Mouse (Mus musculus): ENCODE data around the gene Gpr39. TPM values are rescaled to one million over a fixed set of nuclear protein-coding genes. Genes with fewer than 3 reads are reported as not detected.

Gene Gpr39
- polyA plus RNA-seq, 1 experiment = 7.6 TPM

DNA sequence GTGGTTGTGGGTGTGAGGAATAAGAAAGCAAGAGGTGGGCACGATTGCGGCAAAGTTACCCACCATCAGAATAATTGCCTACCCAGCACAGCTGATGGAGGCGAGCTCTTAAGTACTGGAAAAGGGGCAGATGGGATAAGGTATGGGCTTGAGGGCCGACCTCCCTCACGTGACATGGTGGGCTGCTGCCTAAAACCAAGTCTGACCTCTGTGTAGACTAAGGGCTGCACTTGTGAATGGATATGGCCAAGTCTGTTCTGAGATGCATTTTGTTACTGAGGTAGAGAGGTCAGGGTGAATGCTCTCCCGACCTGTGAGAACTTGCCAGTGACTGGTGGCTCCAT, 53.7 kb downstream of the Gpr39 start:
- H3K27me3 ChIP-seq (ENCODE audit: control insufficient read depth, insufficient read depth, insufficient read length) = no peaks in the 10 kb centered on the region
- no peaks in the 10 kb centered on the region for H3K79me3 ChIP-seq (ENCODE audit: low read depth)
- TF ChIP-seq MYOG (IDR thresholded peaks at IDR 0.05; ENCODE audit: control insufficient read depth, extremely low read depth, insufficient read length) = no peak
- TF ChIP-seq FOSL1 (IDR thresholded peaks at IDR 0.05; ENCODE audit: insufficient read depth, low read length, poor library complexity, severe bottlenecking) = no peak
- TF ChIP-seq CEBPB (IDR thresholded peaks at IDR 0.05; ENCODE audit: low read depth) = no peak
- TF ChIP-seq CTCF (IDR thresholded peaks at IDR 0.05; ENCODE audit: control insufficient read depth, insufficient read depth, insufficient read length) = no peak
- no peak for TF ChIP-seq MYOD1 (IDR thresholded peaks at IDR 0.05; ENCODE audit: control insufficient read depth, insufficient read length, low read depth)
- TF ChIP-seq MAX (IDR thresholded peaks at IDR 0.05) = no peak
- no peak for TF ChIP-seq USF1 (IDR thresholded peaks at IDR 0.05; ENCODE audit: low read depth)
- H3K4me3 ChIP-seq (ENCODE audit: insufficient read depth, poor library complexity, severe bottlenecking) = no peak overlapping the region
- no peaks in the 10 kb centered on the region for H3K36me3 ChIP-seq (ENCODE audit: control insufficient read depth, insufficient read depth)
- H3K79me2 ChIP-seq (ENCODE audit: control insufficient read depth, insufficient read depth) = no peaks in the 10 kb centered on the region
- H3ac ChIP-seq (ENCODE audit: control insufficient read depth, insufficient read length, low read depth) = no peak overlapping the region

GRCm38 (mm10) chr1:125731854-125732253, 55.1 kb downstream of the Gpr39 start:
- TF ChIP-seq FOSL1 (IDR thresholded peaks at IDR 0.05; ENCODE audit: insufficient read depth, low read length, poor library complexity, severe bottlenecking) (no peak), CEBPB (IDR thresholded peaks at IDR 0.05; ENCODE audit: low read depth) (no peak), MYOG (IDR thresholded peaks at IDR 0.05; ENCODE audit: control insufficient read depth, extremely low read depth, insufficient read length) (no peak), MAX (IDR thresholded peaks at IDR 0.05) (no peak), USF1 (IDR thresholded peaks at IDR 0.05; ENCODE audit: low read depth) (no peak), CTCF (IDR thresholded peaks at IDR 0.05; ENCODE audit: control insufficient read depth, insufficient read depth, insufficient read length) (no peak), MYOD1 (IDR thresholded peaks at IDR 0.05; ENCODE audit: control insufficient read depth, insufficient read length, low read depth) (no peak)
- Histone ChIP-seq H3K79me2 (ENCODE audit: control insufficient read depth, insufficient read depth) (no peaks in the 10 kb centered on the region), H3ac (ENCODE audit: control insufficient read depth, insufficient read length, low read depth) (no peak overlapping the region), H3K36me3 (ENCODE audit: control insufficient read depth, insufficient read depth) (no peaks in the 10 kb centered on the region), H3K4me3 (ENCODE audit: insufficient read depth, poor library complexity, severe bottlenecking) (no peak overlapping the region), H3K79me3 (ENCODE audit: low read depth) (no peaks in the 10 kb centered on the region), H3K27me3 (ENCODE audit: control insufficient read depth, insufficient read depth, insufficient read length) (no peaks in the 10 kb centered on the region)

DNA sequence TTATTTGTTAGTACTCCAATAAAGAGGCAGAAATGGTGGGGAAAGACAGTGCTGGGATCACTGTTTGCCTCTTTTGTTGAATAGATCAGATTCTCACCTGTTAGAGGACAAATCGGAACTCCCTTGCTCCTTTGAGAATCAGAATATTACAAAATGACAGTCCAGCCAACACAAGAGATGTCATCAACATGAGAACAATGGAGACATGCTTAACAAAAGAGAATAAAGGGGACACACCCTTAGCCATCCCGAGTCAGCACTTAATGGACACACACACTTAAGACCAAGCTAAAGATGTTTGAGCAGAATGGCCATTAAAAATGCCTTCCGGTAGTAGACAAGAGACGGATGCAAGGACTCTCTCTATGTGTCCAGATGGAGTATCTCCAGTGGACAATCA, 68.0 kb downstream of the Gpr39 start:
- TF ChIP-seq USF1 (IDR thresholded peaks at IDR 0.05; ENCODE audit: low read depth) = no peak
- no peak for TF ChIP-seq MYOG (IDR thresholded peaks at IDR 0.05; ENCODE audit: control insufficient read depth, extremely low read depth, insufficient read length)
- TF ChIP-seq MAX (IDR thresholded peaks at IDR 0.05) = no peak
- TF ChIP-seq CTCF (IDR thresholded peaks at IDR 0.05; ENCODE audit: control insufficient read depth, insufficient read depth, insufficient read length) = no peak
- TF ChIP-seq FOSL1 (IDR thresholded peaks at IDR 0.05; ENCODE audit: insufficient read depth, low read length, poor library complexity, severe bottlenecking) = no peak
- no peak for TF ChIP-seq MYOD1 (IDR thresholded peaks at IDR 0.05; ENCODE audit: control insufficient read depth, insufficient read length, low read depth)
- no peak for TF ChIP-seq CEBPB (IDR thresholded peaks at IDR 0.05; ENCODE audit: low read depth)
- Histone ChIP-seq H3K79me2 (ENCODE audit: control insufficient read depth, insufficient read depth) (no peaks in the 10 kb centered on the region), H3K4me3 (ENCODE audit: insufficient read depth, poor library complexity, severe bottlenecking) (no peak overlapping the region), H3K27me3 (ENCODE audit: control insufficient read depth, insufficient read depth, insufficient read length) (no peaks in the 10 kb centered on the region), H3ac (ENCODE audit: control insufficient read depth, insufficient read length, low read depth) (no peak overlapping the region), H3K79me3 (ENCODE audit: low read depth) (no peaks in the 10 kb centered on the region), H3K36me3 (ENCODE audit: control insufficient read depth, insufficient read depth) (no peaks in the 10 kb centered on the region)

- no peaks in the 10 kb centered on the region for H3K79me3 ChIP-seq (ENCODE audit: low read depth)
- no peaks in the 10 kb centered on the region for H3K79me2 ChIP-seq (ENCODE audit: control insufficient read depth, insufficient read depth)
- H3K27me3 ChIP-seq (ENCODE audit: control insufficient read depth, insufficient read depth, insufficient read length) = no peaks in the 10 kb centered on the region
- no peak overlapping the region for H3ac ChIP-seq (ENCODE audit: control insufficient read depth, insufficient read length, low read depth)
- no peaks in the 10 kb centered on the region for H3K36me3 ChIP-seq (ENCODE audit: control insufficient read depth, insufficient read depth)
- TF ChIP-seq MAX (IDR thresholded peaks at IDR 0.05) = no peak
- no peak overlapping the region for H3K4me3 ChIP-seq (ENCODE audit: insufficient read depth, poor library complexity, severe bottlenecking)
Observed at GRCm38 (mm10) chr1:125755335-125755996, 78.7 kb downstream of the Gpr39 start.

DNA sequence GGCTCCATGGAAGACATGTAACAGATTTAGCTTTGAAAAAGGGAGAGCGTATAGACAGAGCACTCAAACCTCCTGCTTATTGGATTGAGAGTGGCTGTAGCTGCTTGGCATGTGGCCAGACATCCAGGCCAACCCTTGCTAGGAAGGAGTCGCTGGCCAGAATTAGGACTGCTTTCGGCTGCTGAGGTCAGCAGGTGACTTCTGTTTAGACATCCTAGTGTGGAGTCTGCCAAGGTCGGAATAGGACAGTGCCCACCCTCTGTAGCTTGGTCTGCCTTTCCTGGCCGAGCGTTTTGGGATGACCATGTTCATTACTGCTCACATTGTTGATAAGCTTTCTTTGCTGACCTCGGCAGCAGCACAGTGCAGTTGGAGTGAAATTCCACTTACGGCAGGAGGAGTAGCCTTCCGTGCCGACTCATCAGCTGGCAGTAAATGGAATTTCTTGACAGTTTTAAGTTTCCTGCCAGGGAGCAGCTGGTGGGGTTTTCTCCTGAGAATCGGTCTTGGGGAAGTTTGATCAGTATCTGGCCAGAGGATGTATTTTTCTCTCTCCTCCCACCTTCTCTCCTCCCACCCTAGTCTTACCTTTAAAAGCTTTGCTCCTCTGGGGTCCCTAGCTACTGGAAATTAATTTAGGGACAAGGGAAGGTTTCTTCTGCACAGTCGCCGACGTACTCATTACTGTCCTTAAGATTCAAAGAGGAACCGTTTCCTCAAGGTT, 83.3 kb downstream of the Gpr39 start:
- TF ChIP-seq USF1 (IDR thresholded peaks at IDR 0.05; ENCODE audit: low read depth) (no peak), FOSL1 (IDR thresholded peaks at IDR 0.05; ENCODE audit: insufficient read depth, low read length, poor library complexity, severe bottlenecking) (no peak), MYOG (IDR thresholded peaks at IDR 0.05; ENCODE audit: control insufficient read depth, extremely low read depth, insufficient read length) (no peak), MAX (IDR thresholded peaks at IDR 0.05) (no peak), CTCF (IDR thresholded peaks at IDR 0.05; ENCODE audit: control insufficient read depth, insufficient read depth, insufficient read length) (no peak), MYOD1 (IDR thresholded peaks at IDR 0.05; ENCODE audit: control insufficient read depth, insufficient read length, low read depth) (no peak), CEBPB (IDR thresholded peaks at IDR 0.05; ENCODE audit: low read depth) (no peak)
- Histone ChIP-seq H3K27me3 (ENCODE audit: control insufficient read depth, insufficient read depth, insufficient read length) (no peaks in the 10 kb centered on the region), H3K79me3 (ENCODE audit: low read depth) (no peaks in the 10 kb centered on the region)

DNA sequence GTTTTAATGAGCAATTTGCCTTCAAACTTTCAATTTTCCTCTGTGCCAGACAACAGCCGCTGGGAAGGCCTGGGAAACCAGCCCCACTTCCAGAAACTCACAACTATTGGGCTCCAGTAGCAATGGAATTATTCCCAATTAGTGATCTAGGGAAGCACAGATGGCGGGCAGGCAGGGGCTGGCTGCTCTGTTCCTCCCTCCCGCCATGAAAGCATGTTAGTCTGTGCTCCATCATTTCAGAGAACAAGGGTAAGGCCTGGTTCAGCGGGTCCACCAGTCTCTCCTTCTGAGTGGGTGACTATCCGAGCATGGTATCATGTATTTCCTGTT, 83.9 kb downstream of the Gpr39 start:
- no peak overlapping the region for H3K4me3 ChIP-seq (ENCODE audit: insufficient read depth, poor library complexity, severe bottlenecking)
- no peaks in the 10 kb centered on the region for H3K79me2 ChIP-seq (ENCODE audit: control insufficient read depth, insufficient read depth)
- H3K79me3 ChIP-seq (ENCODE audit: low read depth) = no peaks in the 10 kb centered on the region
- H3K27me3 ChIP-seq (ENCODE audit: control insufficient read depth, insufficient read depth, insufficient read length) = no peaks in the 10 kb centered on the region
- no peak overlapping the region for H3ac ChIP-seq (ENCODE audit: control insufficient read depth, insufficient read length, low read depth)
- H3K36me3 ChIP-seq (ENCODE audit: control insufficient read depth, insufficient read depth) = no peaks in the 10 kb centered on the region
- TF ChIP-seq MYOD1 (IDR thresholded peaks at IDR 0.05; ENCODE audit: control insufficient read depth, insufficient read length, low read depth) (no peak), FOSL1 (IDR thresholded peaks at IDR 0.05; ENCODE audit: insufficient read depth, low read length, poor library complexity, severe bottlenecking) (no peak)

More for the DNA sequence above, 83.3 kb downstream of the Gpr39 start:
- no peak overlapping the region for H3ac ChIP-seq (ENCODE audit: control insufficient read depth, insufficient read length, low read depth)
- H3K79me2 ChIP-seq (ENCODE audit: control insufficient read depth, insufficient read depth) = no peaks in the 10 kb centered on the region
- no peak overlapping the region for H3K4me3 ChIP-seq (ENCODE audit: insufficient read depth, poor library complexity, severe bottlenecking)
- H3K36me3 ChIP-seq (ENCODE audit: control insufficient read depth, insufficient read depth) = no peaks in the 10 kb centered on the region
